Comparison of ENCODE assay signal across 4 mouse cellular contexts in the genomic region with DNA sequence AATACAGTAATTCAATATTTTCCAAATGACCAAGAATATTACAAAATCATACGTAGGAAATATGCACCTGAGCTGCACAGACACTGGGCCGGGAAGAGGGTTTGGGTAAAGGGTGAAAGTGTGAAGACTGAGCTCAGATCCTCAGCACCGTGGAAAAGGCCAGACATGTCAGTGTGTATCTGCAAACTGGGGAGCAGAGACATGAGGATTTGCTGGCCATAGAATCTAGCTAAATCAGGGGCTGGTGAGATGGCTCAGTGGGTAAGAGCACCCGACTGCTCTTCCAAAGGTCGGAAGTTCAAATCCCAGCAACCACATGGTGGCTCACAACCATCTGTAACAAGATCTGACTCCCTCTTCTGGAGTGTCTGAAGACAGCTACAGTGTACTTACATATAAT. TPM values are rescaled to one million over a fixed set of nuclear protein-coding genes. Genes with fewer than 3 reads are reported as not detected.
A peak's percentile ranks its signal among the peaks of the same experiment; 100 is the strongest.
DNase-seq lines count a peak whose midpoint lies in the region; TF ChIP-seq lines count a peak whose summit lies in the region.
"Not testable (repeated sequence)": the region's sequence is repeated elsewhere in the genome, so short reads cannot be mapped to it uniquely, and the experiment has no call there.

No protein-coding gene starts in this region.

- H3K79me2 ChIP-seq in CH12.LX (replicated peaks; ENCODE audit: control insufficient read depth, extremely low read depth, insufficient read depth, poor library complexity, severe bottlenecking); MEL (ENCODE audit: control insufficient read depth, insufficient read depth, low read length, poor library complexity): not testable (repeated sequence)

- H3K9me3 ChIP-seq in CH12.LX (replicated peaks; ENCODE audit: low read length); MEL (replicated peaks; ENCODE audit: insufficient read depth, low read length); megakaryocyte, embryonic 14.5 days: not testable (repeated sequence)

- dilution Hi-C loops in CH12.LX (cut with MboI; ENCODE audit: extremely low pct_ligation_motif_present, extremely low pct_unique_long_range_greater_than_20kb, low sequenced_read_pairs) = not testable (repeated sequence)

- TF ChIP-seq POLR2A in CH12.LX (IDR thresholded peaks at IDR 0.05; ENCODE audit: low read depth, low read length); MEL (IDR thresholded peaks at IDR 0.05; ENCODE audit: control insufficient read depth in 1 of 2, insufficient read depth in 1 of 2, low read depth in 1 of 2, low read length in 2 of 2, poor library complexity in 1 of 2): not testable (repeated sequence)

- not testable (repeated sequence) for TF ChIP-seq EP300 in CH12.LX (IDR thresholded peaks at IDR 0.05; ENCODE audit: low read length); MEL (IDR thresholded peaks at IDR 0.05; ENCODE audit: low read depth in 1 of 2, low read length in 2 of 2)

- in situ Hi-C loops in CH12.LX (cut with MboI; ENCODE audit: low pct_ligation_motif_present, low pct_unique_long_range_greater_than_20kb, low sequenced_read_pairs) = not testable (repeated sequence)

- not testable (repeated sequence) for H3K4me3 ChIP-seq in CH12.LX (replicated peaks in 1 of 3; ENCODE audit: low read depth in 2 of 3, low read length in 2 of 3, poor library complexity in 1 of 3); MEL (ENCODE audit: control insufficient read depth in 1 of 2, insufficient read depth in 1 of 2, low read depth in 2 of 2, low read length in 2 of 2)
- H3K4me3 ChIP-seq in megakaryocyte, embryonic 14.5 days (replicated peaks) = peak overlapping the region; percentile 28

- H3K27ac ChIP-seq in CH12.LX (ENCODE audit: insufficient read depth, low read depth); MEL (ENCODE audit: control insufficient read depth, low read depth, low read length): not testable (repeated sequence)

- not testable (repeated sequence) for H3K36me3 ChIP-seq in CH12.LX (replicated peaks in 1 of 2; ENCODE audit: control insufficient read depth in 1 of 2, insufficient read depth in 1 of 2, low read length in 1 of 2); MEL (ENCODE audit: control insufficient read depth in 1 of 2, insufficient read depth in 2 of 2, low read length in 2 of 2)
- H3K36me3 ChIP-seq in megakaryocyte, embryonic 14.5 days (replicated peaks; ENCODE audit: low read length) = peaks cover 17% of the 10 kb centered on the region

- not testable (repeated sequence) for DNase-seq in CH12.LX (ENCODE audit: extremely low read depth); MEL (ENCODE audit: low read depth, low spot score)
- peak; percentile 64 for DNase-seq in heart, adult 11 months

- not testable (repeated sequence) for H3K4me2 ChIP-seq in CH12.LX (ENCODE audit: insufficient read depth, low read depth, poor library complexity, severe bottlenecking)

- not testable (repeated sequence) for TF ChIP-seq RAD21 in CH12.LX (IDR thresholded peaks at IDR 0.05; ENCODE audit: low read depth, low read length); MEL (IDR thresholded peaks at IDR 0.05; ENCODE audit: low read depth, low read length)

- not testable (repeated sequence) for H3K4me1 ChIP-seq in CH12.LX (ENCODE audit: control insufficient read depth in 1 of 2, insufficient read depth in 2 of 2); MEL (ENCODE audit: control insufficient read depth in 1 of 2, insufficient read depth in 2 of 2, low read length in 2 of 2)
- H3K4me1 ChIP-seq in megakaryocyte, embryonic 14.5 days = peaks cover 32% of the 10 kb centered on the region

- H3K9ac ChIP-seq in CH12.LX (ENCODE audit: insufficient read depth, low read depth); MEL (ENCODE audit: control insufficient read depth, low read depth, low read length, poor library complexity, severe bottlenecking): not testable (repeated sequence)

- H3K27me3 ChIP-seq in CH12.LX (replicated peaks); MEL (ENCODE audit: control insufficient read depth in 1 of 2, insufficient read depth in 2 of 2, low read length in 2 of 2); megakaryocyte, embryonic 14.5 days (replicated peaks): not testable (repeated sequence)

- not testable (repeated sequence) for TF ChIP-seq CTCF in CH12.LX (conservative IDR thresholded peaks at IDR 0.05 in 1 of 2, IDR thresholded peaks at IDR 0.05 in 1 of 2; ENCODE audit: low read depth in 2 of 2, low read length in 2 of 2); MEL (IDR thresholded peaks at IDR 0.05 in 2 of 3, conservative IDR thresholded peaks at IDR 0.05 in 1 of 3; ENCODE audit: control insufficient read depth in 1 of 3, insufficient read depth in 1 of 3, low read depth in 2 of 3, low read length in 3 of 3, poor library complexity in 1 of 3, severe bottlenecking in 1 of 3)

TF ChIP-seq in CH12.LX, 34 proteins besides CTCF, POLR2A, EP300 and RAD21:
- TF ChIP-seq TBP (conservative IDR thresholded peaks at IDR 0.05; ENCODE audit: low read depth, low read length) = peak; percentile 62
TF ChIP-seq in CH12.LX: peak in this region for 1; not testable (repeated sequence) for 33.

TF ChIP-seq in MEL, 35 proteins besides CTCF, POLR2A, EP300 and RAD21:
- peak; percentile 49 for TF ChIP-seq TBP (IDR thresholded peaks at IDR 0.05; ENCODE audit: low read depth, low read length)

RNA-seq across cellular contexts. Expression of a gene that starts 1.4 kb away (rescaled TPM):
- total RNA-seq in CH12.LX (2012; rRNA removed) (36.2 and 57.4 TPM in 2 replicates), CH12.LX (2014; rRNA removed) (226 and 253 TPM in 2 replicates), MEL (2012; rRNA removed) (19.9 and 22.1 TPM in 2 replicates)
- polyA plus RNA-seq in CH12.LX (2012; ENCODE audit: insufficient read length, low read depth) (126 TPM in 2 replicates), MEL (2012; ENCODE audit: insufficient read depth in 1 of 2, insufficient read length in 2 of 2, low read depth in 1 of 2, low replicate concordance in 2 of 2, missing spikeins in 1 of 2) (10 to 100 TPM in 1 of 2 experiments, not detected in 1; 22.5 TPM)
- 5.3 and 21.0 TPM in 2 replicates for polyA plus RNA-seq in megakaryocyte, embryonic 14.5 days (2012; ENCODE audit: insufficient read depth, low replicate concordance)

RNA-seq across cellular contexts. Expression of a gene that starts 12.2 kb away (rescaled TPM):
- total RNA-seq in CH12.LX (2012; rRNA removed) = 11.8 and 13.9 TPM in 2 replicates
- total RNA-seq in CH12.LX (2014; rRNA removed) = 13.4 and 19.3 TPM in 2 replicates
- 23.0 and 24.2 TPM in 2 replicates for polyA plus RNA-seq in CH12.LX (2012; ENCODE audit: insufficient read length, low read depth)
- 8.6 and 9.5 TPM in 2 replicates for total RNA-seq in MEL (2012; rRNA removed)
- 10 to 100 TPM in 1 of 2 experiments, not detected in 1; 14.7 TPM for polyA plus RNA-seq in MEL (2012; ENCODE audit: insufficient read depth in 1 of 2, insufficient read length in 2 of 2, low read depth in 1 of 2, low replicate concordance in 2 of 2, missing spikeins in 1 of 2)
- polyA plus RNA-seq in megakaryocyte, embryonic 14.5 days (2012; ENCODE audit: insufficient read depth, low replicate concordance) = 2.1 and 4.7 TPM in 2 replicates
